Mouse (Mus musculus) midbrain, embryonic 16.5 days (tissue): ENCODE data around the gene Tmem8b. TPM values are rescaled to one million over a fixed set of nuclear protein-coding genes. Genes with fewer than 3 reads are reported as not detected.

Experiments used
- ATAC-seq: fragments of 200-750 bp; cut with Nextera tagmentation; 2 replicates; pipeline ENCODE4 v1.8.0; 2017; ENCODE audit warnings: moderate TSS enrichment
- H3K27ac ChIP-seq: fragments of 300-500 bp; sonication (generic); 2 replicates; pipeline ENCODE4 v1.5.1; 2014; ENCODE audit warnings: mild to moderate bottlenecking, low read length, mixed read lengths
- H3K27me3 ChIP-seq: fragments of 300-500 bp; sonication (generic); 2 replicates; pipeline ENCODE4 v1.6.1; 2014; ENCODE audit warnings: low read depth, low read length, mixed read lengths; ENCODE audit not compliant: control insufficient read depth, insufficient read depth
- H3K36me3 ChIP-seq: fragments of 300-500 bp; sonication (generic); 2 replicates; pipeline ENCODE4 v1.6.1; 2014; ENCODE audit warnings: mild to moderate bottlenecking, low read length, moderate library complexity, mixed read lengths; ENCODE audit not compliant: control insufficient read depth, insufficient read depth
- H3K4me1 ChIP-seq: fragments of 300-500 bp; sonication (generic); 2 replicates; pipeline ENCODE4 v1.6.1; 2014; ENCODE audit warnings: mild to moderate bottlenecking, low read length, mixed read lengths; ENCODE audit not compliant: control insufficient read depth, insufficient read depth
- H3K4me2 ChIP-seq: fragments of 300-500 bp; sonication (generic); 2 replicates; pipeline ENCODE4 v1.6.1; 2014; ENCODE audit warnings: mild to moderate bottlenecking, low read length, mixed read lengths
- H3K4me3 ChIP-seq: fragments of 300-500 bp; sonication (generic); 2 replicates; pipeline ENCODE4 v1.5.1; 2014; ENCODE audit warnings: low read depth, mild to moderate bottlenecking, low read length, moderate library complexity, mixed read lengths
- H3K9ac ChIP-seq: fragments of 300-500 bp; sonication (generic); 2 replicates; pipeline ENCODE4 v1.6.1; 2014; ENCODE audit warnings: low read depth, low read length, mixed read lengths
- H3K9me3 ChIP-seq: fragments of 300-500 bp; sonication (generic); replicated peaks from 2 replicates; pipeline ENCODE4 v1.6.1; 2014; ENCODE audit warnings: mild to moderate bottlenecking, low read length, mixed read lengths; ENCODE audit not compliant: control insufficient read depth, poor library complexity, severe bottlenecking
- WGBS: fragments of 180-500 bp; shearing (Covaris S2); extraction: QIAGEN DNeasy Blood & Tissue Kit; methylation state at CpG from one replicate; pipeline ENCODE4 v1.1.7; 2014; 5-methylcytosine and 5-hydroxymethylcytosine counted together
- polyA plus RNA-seq: library from polyadenylated mRNA; unstranded; fragments of >200 nt; fragmentation: Nextera tagmentation; extraction: Ambion mirVana; gene quantifications from 2 replicates; pipeline ENCODE4 v1.2.1, GENCODE M21; 2015

Tmem8b gene
- polyA plus RNA-seq, 1 experiment from 2014 or later = 14.9 TPM

DNA sequence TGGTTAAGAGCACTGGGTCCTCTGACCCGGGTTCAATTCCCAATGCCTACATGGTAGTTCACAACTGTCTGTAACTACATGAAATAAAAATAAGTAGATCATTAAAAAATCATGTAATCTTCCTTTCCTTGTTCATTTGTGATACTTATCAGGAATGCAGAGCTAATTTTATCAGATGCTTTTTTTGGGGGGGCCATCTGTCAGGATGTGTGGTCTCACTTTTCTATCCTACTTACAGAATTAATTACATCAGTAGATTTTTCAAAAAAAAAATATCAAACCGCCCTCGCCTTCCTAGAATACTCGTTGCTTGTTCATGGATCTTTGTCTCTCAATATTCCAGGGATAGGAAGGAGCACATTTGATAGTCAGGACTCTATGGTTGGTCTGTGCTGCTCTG lies 53.4 kb downstream of the Tmem8b start:
- no peak overlapping the region for H3K4me2 ChIP-seq
- no peaks in the 10 kb centered on the region for H3K36me3 ChIP-seq
- no peaks in the 10 kb centered on the region for H3K9me3 ChIP-seq
- ATAC-seq = no peak
- H3K4me3 ChIP-seq = no peak overlapping the region
- no peaks in the 10 kb centered on the region; the same call in 1 of the 2 replicates for H3K4me1 ChIP-seq
- WGBS = 88% methylated on average over 4 of the region's 4 CpGs
- no peak overlapping the region for H3K27ac ChIP-seq
- H3K27me3 ChIP-seq = no peaks in the 10 kb centered on the region
- H3K9ac ChIP-seq = no peak overlapping the region

DNA sequence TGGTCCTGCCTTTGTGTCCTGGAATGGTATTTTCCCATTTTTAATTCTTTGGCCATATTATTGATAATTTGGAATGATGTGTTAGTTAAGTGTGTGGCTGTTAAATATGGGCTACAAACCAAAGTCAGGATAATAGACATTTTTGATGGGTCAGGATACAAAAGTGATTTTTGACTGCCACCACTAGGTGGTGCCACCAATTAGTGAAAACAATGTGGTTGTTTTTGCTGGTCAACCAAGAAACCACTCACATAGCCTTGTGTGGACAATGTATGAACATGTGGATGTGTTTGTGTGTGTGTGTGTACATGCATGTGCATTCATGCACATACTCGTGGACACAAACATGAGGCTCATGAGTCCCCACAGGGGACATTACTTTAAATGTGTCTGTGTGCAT lies 56.0 kb downstream of the Tmem8b start:
- no peak overlapping the region for H3K4me3 ChIP-seq
- no peaks in the 10 kb centered on the region for H3K9me3 ChIP-seq
- 50% methylated on average over 1 of the region's 1 CpGs for WGBS
- no peaks in the 10 kb centered on the region for H3K36me3 ChIP-seq
- H3K27ac ChIP-seq = no peak overlapping the region
- no peak overlapping the region for H3K4me2 ChIP-seq
- H3K27me3 ChIP-seq = no peaks in the 10 kb centered on the region
- no peaks in the 10 kb centered on the region; the same call in 1 of the 2 replicates for H3K4me1 ChIP-seq
- ATAC-seq = no peak
- H3K9ac ChIP-seq = no peak overlapping the region

GRCm38 (mm10) chr4:43726228-43726993 lies 57.6 kb downstream of the Tmem8b start:
- 74% methylated on average over 12 of the region's 12 CpGs for WGBS
- no peak overlapping the region for H3K4me3 ChIP-seq
- no peak overlapping the region for H3K4me2 ChIP-seq

DNA sequence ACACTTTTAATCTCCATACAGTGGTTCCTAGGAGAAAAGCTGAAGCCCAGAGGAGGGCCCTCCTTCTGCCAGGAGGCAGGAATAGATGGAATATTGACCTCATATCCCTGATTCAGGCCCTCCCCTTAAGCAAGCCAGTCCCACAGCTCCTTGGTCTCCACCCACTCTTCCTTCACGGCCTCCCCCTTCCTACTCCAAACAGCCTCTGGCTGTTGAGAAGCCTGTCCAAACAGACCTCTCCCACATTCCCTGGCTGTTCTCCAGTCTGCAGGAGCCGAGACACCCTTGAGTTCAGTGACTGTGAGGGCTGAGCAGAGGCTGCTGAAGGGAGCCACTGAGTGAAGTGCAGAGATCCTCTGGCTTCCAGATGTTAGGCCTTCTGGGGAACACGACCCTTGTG lies 58.2 kb downstream of the Tmem8b start, which contains the start of gene Hrct1:
TSS of gene Hrct1 (plus strand) at position 194 of the 400 bp plus-strand sequence.
- WGBS = 62% methylated on average over 3 of the region's 3 CpGs
- no peaks in the 10 kb centered on the region for H3K36me3 ChIP-seq
- H3K9ac ChIP-seq = no peak within 1 kb of the TSS
- no peak within 1 kb of the TSS for H3K4me3 ChIP-seq
- no peaks in the 10 kb centered on the region for H3K9me3 ChIP-seq
- H3K27ac ChIP-seq = no peak within 1 kb of the TSS
- H3K4me1 ChIP-seq = no peaks in the 10 kb centered on the region
- H3K27me3 ChIP-seq = no peaks in the 10 kb centered on the region
- no peak for ATAC-seq
- no peak within 1 kb of the TSS for H3K4me2 ChIP-seq

More at GRCm38 (mm10) chr4:43726228-43726993, 57.6 kb downstream of the Tmem8b start:
- Histone ChIP-seq H3K27me3 (no peaks in the 10 kb centered on the region), H3K36me3 (no peaks in the 10 kb centered on the region), H3K9me3 (no peaks in the 10 kb centered on the region), H3K9ac (no peak overlapping the region), H3K27ac (no peak overlapping the region), H3K4me1 (no peaks in the 10 kb centered on the region)
- no peak for ATAC-seq

DNA sequence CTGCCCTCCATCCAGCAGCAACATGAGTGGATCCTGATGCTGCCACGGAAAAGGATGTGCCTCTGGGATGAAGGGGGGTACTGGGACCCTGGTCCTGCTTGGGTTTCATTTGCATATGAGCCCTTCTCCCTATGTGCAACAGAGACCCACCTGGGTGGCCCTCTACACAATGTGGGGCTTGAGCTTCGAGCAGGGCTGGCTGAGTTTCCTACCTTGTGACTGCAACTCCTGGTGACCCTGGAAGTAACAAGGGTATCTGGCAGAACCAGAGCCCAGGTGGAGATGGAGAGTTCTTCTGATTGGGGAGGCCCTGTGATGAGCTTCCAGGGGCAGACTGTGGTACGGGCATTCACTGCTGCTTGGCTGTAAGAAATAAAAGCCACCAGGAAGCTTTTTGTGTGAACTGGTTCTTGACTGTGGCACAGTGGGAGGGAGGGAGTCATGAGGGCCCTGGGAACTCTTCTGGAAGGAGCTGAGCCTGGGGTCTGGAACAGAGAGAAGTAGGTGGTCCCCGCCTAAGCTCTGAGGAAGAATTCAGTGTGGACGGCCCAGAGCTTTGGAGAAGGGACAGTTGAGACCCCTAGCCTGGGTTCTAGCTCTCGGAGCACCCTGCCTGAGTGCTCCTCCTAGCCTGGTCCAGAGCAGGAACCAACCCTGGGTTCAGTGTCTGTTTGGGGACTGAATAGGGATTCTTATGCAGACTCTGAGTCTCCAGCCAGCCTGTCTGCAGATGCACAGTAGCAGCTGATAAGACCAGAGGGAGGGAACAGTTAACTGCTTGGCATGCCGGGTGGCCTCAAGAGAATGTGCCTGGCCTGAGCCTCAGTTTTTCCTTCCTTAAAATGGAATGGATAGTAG lies 59.2 kb downstream of the Tmem8b start:
- no peak overlapping the region for H3K9ac ChIP-seq
- no peaks in the 10 kb centered on the region for H3K4me1 ChIP-seq
- no peaks in the 10 kb centered on the region for H3K9me3 ChIP-seq
- H3K27ac ChIP-seq = no peak overlapping the region
- H3K27me3 ChIP-seq = no peaks in the 10 kb centered on the region
- no peak overlapping the region for H3K4me2 ChIP-seq
- WGBS = 76% methylated on average over 7 of the region's 7 CpGs
- H3K4me3 ChIP-seq = no peak overlapping the region
- no peak for ATAC-seq
- no peaks in the 10 kb centered on the region for H3K36me3 ChIP-seq

DNA sequence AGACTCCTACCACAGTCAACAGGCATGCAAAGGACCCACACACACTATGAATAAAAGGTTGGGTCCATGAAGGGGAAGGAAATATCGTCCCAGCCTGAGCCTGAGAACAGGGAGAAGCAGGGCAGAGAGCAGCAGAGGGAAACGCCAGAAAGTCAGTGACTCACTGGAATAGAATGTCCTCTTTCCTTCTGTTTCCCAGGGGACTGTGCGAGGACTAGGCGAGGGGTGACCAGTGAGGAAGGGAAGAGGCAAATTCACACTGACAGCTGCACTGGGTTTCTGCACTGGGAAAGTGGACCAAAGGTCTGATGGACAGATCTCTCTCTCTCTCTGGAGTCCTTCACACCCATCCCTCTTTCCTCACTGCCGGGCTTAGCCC lies 59.8 kb downstream of the Tmem8b start:
- H3K4me2 ChIP-seq = no peak overlapping the region
- no peak overlapping the region for H3K9ac ChIP-seq
- H3K4me3 ChIP-seq = no peak overlapping the region
- H3K27ac ChIP-seq = no peak overlapping the region
- no peaks in the 10 kb centered on the region for H3K27me3 ChIP-seq
- ATAC-seq = no peak
- H3K36me3 ChIP-seq = no peaks in the 10 kb centered on the region
- no peaks in the 10 kb centered on the region for H3K9me3 ChIP-seq
- 71% methylated on average over 5 of the region's 5 CpGs for WGBS
- H3K4me1 ChIP-seq = no peaks in the 10 kb centered on the region

- no peak overlapping the region for H3K4me2 ChIP-seq
- no peaks in the 10 kb centered on the region for H3K4me1 ChIP-seq
- no peaks in the 10 kb centered on the region for H3K27me3 ChIP-seq
- 77% methylated on average over 3 of the region's 3 CpGs for WGBS
- no peak overlapping the region for H3K4me3 ChIP-seq
- no peak for ATAC-seq
- no peaks in the 10 kb centered on the region for H3K9me3 ChIP-seq
- no peak overlapping the region for H3K9ac ChIP-seq
- no peaks in the 10 kb centered on the region for H3K36me3 ChIP-seq
- H3K27ac ChIP-seq = no peak overlapping the region
These were observed 60.4 kb downstream of the Tmem8b start for GRCm38 (mm10) chr4:43729126-43729525.

DNA sequence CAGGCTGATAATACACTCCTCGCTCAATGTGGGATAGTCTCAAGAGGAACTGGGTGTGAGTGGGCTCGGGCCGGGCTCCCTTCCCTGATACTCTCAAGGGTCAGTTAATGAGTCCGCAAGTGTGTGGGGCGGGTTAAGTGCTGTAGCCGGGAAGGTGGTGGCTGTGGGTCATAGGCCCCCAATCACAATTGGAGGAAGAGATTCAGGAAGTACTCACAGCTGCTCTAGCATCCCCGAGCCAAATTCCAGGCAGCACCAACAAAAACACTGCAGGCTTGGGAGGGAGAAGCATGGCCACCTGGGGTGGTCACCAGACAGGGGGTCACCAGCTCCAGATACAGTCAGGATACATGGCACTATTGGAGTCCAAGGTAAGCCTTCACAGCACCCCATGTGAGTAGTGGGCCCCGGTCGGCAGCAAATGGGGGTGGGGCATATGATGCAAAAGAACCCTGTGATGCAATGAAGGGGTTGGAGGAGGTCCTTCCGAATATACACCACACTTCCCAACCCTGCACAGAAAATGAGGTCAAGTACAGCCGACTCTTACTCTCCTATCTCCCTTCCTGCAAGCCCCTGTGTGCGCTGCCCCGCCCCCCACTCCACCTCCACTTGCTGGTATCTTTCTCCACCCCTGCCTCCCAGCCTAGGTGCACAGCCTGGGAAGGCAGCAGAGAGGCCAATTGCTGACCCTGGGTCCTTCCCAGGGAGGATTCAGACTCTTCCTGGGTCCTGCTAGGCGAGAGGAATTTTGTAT lies 61.2 kb downstream of the Tmem8b start, which contains the start of gene Spaar:
TSS of gene Spaar (plus strand) at position 241 of the 757 bp plus-strand sequence.
- 71% methylated on average over 14 of the region's 14 CpGs for WGBS

More for the DNA sequence above, 61.2 kb downstream of the Tmem8b start, which contains the start of gene Spaar:
- no peak within 1 kb of the TSS for H3K4me3 ChIP-seq
- H3K4me1 ChIP-seq = no peaks in the 10 kb centered on the region
- H3K27me3 ChIP-seq = no peaks in the 10 kb centered on the region
- H3K9me3 ChIP-seq = no peaks in the 10 kb centered on the region
- H3K27ac ChIP-seq = no peak within 1 kb of the TSS
- no peaks in the 10 kb centered on the region for H3K36me3 ChIP-seq
- ATAC-seq = no peak
- H3K4me2 ChIP-seq = no peak within 1 kb of the TSS
- no peak within 1 kb of the TSS for H3K9ac ChIP-seq
